Mouse (Mus musculus) urinary bladder, adult 2 months (tissue): ENCODE data around the gene Uaca. TPM values are rescaled to one million over a fixed set of nuclear protein-coding genes. Genes with fewer than 3 reads are reported as not detected.
A peak's percentile ranks its signal among the peaks of the same experiment; 100 is the strongest.

Source experiments
- DNase-seq: peaks from one replicate; pipeline ENCODE4 v3.0.0; 2022; ENCODE audit warnings: low spot score
- polyA plus RNA-seq: library from polyadenylated mRNA; depleted of rRNA; stranded (reverse); fragments of >200 nt; gene quantifications from 2 replicates; pipeline ENCODE4 v1.2.3, GENCODE M21; 2012; rRNA removed

Gene Uaca
- 18.1 and 25.9 TPM in 2 replicates for polyA plus RNA-seq

GRCm38 (mm10) chr9:60794210-60794840 lies at the start of gene Uaca:
Gene Uaca, plus strand, starts transcription at chr9:60794542.
- DNase-seq: peak; percentile 82

DNA sequence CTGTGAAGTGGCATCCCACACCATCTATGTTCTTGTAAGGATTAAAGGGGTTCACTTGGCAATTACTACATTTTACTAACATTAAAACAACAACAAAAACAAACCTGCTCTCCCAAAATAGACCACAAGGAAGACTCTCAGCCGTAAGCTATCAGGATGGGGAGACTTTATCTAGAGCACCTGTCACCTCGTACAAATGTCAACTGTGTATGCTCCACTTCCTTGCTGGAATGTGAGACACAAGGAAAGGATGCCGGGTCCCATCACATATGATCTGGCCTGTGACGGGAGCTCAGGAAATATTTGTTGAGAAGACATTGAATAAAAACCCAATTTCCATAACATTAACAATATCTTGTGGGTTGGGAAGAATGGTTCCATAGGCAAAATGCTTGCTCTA lies 49.4 kb upstream of the Uaca start:
- no peak for DNase-seq

GRCm38 (mm10) chr9:60746561-60746960 lies 47.8 kb upstream of the Uaca start:
- no peak for DNase-seq

DNA sequence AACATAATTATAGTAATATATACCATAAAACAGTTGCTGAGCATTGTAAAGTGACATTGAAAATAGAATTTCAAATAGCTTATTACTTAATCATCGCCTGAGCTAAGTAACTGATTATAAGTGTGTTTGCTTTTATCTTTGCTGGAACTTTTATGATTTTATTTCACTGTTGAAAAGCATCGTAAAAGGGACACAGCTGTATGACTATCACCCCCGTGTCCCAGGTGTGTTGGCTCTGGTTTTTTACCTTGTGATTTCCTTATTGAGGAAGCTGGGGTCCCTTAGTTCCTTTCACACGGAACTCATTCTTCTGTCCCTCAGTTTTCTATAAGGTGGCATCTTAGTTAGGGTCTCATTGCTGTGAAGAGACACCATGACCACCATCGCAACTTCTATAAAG lies 46.7 kb upstream of the Uaca start:
- DNase-seq: no peak

DNA sequence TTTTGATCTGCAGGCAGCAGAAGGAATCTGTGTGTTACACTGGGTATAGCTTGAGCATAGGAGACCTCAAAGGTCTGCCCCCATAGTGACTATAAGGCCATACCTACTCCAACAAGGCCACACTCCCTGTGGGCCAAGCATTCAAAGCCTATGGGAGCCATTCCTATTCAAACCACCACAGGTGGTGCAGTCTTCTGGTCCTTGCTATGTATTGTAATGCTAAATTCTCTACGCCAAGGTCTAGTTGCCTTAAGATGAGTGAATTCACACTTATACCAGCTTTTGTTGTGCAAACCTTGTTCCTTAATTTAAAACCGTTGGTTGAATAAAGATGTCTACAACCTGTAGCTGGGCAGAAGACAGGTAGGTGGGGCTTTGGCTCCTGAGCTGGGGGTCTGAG lies 46.2 kb upstream of the Uaca start:
- DNase-seq: no peak

DNA sequence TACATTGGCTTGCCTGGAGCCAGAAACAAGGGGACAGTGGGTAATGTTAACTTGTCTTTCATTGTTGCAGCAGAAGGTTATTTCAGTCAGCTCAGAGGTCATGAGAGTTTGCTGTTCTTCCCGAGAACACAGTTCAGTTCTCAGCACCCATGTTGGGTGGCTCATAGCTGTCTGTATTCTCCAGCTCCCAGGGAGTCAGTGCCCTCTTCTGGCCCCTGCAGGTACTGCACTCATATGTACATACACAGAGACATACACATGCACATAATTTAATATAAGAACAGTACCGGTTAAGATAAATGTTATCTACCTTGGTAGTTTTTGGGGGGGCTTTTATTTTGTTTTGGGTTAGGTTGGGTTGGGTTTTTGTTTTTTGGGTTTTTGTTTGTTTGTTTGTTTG lies 45.2 kb upstream of the Uaca start:
- no peak for DNase-seq

GRCm38 (mm10) chr9:60751098-60751497 lies 43.2 kb upstream of the Uaca start:
- no peak for DNase-seq

DNA sequence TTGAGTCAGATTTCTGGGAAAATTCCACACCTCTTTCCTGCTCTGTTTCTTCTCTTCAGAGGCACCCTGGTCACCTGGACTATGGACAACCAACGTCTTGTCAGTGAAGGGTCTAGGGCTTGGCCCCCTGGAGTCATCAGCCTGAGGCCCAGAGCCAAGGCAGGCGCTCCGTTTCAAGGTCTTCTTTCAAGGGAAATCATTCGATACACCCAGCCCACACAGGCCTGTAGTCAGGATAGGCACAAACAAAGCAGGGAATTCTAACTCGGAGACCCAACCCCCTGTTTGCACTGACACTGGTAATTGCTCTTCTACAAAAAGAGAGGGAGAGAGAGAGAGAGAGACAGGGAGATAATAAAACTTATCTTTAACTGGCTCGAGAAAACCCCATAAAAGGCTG lies 42.4 kb upstream of the Uaca start:
- no peak for DNase-seq

DNA sequence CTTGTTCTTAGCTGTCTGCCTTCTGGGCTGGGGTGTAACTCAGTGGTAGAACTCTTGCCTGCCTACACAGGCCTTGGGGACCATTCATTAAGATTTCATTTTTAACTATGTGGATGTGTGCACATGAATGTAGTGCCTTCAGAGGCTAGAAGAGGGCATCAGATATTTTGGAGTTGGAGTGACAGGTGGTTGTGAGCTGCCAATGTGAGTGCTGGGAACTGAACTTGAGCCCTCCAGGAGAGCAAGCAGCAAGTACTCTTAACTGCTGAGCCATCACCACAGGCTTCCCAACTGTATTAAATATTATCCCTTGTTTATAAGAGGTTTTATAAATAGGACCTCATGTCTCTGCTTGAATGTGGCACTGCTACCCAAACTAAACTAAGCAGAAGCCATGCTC lies 41.7 kb upstream of the Uaca start:
- no peak for DNase-seq

DNA sequence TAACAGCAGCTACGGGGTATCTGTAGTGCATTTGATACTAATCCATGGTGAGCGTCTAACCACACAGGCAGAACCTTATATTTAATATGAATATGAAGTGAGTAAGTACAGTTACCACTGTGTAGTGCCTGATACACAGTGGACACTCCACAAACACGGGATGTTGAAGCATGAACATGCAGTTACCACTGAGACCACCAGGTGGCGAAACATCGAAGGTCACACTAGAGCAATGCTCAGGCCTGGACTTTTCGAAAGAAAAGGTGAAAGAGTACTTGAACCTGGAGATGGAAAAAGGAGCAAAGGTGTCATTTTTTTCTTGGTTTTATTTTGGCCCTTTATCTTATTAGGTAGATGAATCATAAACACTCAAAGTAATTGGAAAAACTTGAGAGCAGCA lies 38.1 kb upstream of the Uaca start:
- peak; percentile 40 for DNase-seq

DNA sequence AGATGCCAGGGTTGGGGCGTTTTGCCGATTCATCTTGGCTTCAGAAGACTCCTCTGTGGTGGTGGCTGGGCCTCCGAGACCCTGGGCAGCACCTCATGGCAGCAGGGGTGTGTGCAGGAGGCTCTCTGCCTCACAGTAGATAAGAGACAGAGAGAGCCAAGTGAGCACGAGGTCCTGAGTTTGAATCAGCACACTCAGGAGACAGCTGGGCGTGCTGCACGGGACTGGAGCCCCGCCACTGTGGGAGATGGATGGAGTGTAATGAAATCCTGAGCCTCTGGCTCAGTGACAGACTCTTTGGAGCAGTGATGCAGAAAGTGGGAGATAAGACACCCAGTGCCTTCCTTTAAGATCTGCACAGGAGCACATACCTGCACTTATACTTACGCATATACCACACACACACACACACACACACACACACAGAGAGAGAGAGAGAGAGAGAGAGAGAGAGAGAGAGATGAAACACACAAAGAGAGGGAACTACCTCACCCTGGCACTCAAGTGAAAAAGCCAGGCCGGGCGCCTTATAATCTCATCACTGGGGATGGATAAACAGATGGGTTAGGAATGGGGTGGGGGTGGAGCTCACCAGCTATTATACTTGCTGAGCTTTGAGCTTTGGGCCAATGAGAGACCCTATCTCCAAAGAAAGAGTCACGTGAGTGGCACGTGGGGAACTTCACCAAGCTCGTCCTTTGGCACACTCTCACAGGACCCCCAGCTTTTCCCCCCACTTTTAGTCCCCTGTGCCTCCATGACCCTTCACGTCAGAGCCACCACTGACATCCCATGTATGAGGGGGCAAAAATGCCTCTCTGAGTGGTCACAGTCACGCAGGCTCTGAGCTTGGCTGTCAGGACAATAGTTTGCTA lies 37.2 kb upstream of the Uaca start:
- DNase-seq: no peak

- no peak for DNase-seq
Measured at GRCm38 (mm10) chr9:60757817-60758216, 36.5 kb upstream of the Uaca start.

DNA sequence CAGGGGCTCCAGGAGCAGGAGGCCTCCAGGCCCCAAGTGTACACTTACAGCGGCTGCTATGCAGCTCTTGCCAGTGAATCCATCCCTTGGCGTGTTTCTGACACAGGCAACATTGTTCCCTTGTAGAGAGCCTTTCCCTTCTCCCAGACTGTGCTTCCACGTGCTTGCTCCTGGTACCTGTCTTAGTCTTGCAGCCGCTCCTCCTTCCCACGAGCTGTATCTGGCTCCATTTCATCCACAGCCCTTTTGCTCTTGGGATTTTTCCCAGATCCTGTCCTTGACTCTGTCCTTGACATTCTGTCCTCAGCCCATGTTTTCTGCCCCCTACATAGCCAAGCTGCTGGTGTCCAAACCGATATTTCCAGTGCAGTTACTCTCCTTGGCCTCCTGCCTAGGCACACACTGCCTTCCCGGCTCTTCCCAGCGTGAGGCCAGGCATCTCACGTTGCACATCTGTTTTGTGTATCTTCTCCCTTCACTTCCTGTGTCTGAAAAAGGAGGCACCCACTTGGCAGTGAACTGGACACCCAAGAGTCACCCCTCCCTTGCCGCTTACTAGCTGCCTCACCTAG lies 34.8 kb upstream of the Uaca start:
- DNase-seq: no peak

GRCm38 (mm10) chr9:60765181-60765580 lies 29.2 kb upstream of the Uaca start:
- DNase-seq: no peak

GRCm38 (mm10) chr9:60768393-60768792 lies 25.9 kb upstream of the Uaca start:
- no peak for DNase-seq

DNA sequence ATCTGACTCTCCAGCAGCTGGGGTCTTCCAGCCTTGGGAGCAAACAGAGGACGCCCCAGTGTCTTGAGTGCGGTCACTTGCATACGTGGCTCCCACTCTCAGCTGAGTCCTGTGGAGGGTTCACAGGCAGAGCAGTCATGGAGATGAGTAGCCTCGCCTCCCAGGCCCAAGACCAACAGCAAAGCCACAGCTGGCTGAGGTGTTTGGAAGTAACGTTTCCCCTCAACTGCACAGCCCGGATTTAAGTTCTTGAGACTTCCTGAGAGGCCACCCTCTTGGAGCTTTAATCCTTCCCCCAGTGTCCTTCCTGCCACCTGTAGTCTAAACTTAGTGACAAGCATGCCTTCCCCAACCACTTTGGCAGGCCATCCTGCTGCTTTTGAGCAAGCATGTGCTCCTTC lies 24.6 kb upstream of the Uaca start:
- no peak for DNase-seq

DNA sequence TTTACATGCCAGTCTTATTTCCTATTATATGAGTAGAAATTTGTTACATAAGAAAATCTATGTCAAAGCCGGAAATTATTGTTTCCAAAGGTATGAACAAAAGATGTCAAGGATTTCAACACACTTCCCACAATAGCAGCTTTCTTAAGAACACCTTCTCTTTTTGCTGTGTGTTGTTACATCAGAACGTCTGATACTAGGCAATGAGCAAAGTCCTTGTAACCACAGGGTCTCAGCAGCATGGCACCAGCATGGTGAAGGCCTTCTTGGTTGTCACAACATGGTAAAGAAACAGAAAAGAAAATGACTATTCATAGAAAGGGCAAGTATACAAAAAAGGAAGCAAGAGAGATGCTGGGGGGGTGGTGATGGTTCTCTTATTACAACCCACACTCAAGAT lies 20.6 kb upstream of the Uaca start:
- DNase-seq: no peak

DNA sequence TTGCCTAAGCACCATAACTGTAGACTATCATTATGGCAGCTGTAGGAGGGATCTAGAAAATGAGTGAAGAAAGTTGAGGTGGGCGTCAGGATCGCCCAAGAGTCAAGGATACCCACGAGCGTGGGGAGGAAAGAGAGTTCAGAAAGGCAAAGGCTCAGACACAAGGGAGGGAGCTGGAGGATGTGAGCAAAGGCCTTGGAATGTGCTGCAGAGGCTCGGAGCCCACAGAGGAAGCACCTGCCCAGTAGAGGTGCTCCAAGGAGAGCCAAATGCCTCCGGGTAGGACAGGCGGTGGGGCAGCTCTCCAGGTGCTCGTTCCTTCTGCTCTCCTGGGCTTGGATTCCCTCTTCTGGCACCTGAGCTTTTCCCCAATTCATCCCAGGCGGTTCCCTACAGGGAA lies 17.4 kb upstream of the Uaca start:
- DNase-seq: no peak

- DNase-seq: no peak
Measured at GRCm38 (mm10) chr9:60782057-60782789, 12.1 kb upstream of the Uaca start.

- DNase-seq: no peak
Measured at GRCm38 (mm10) chr9:60785069-60785468, 9.3 kb upstream of the Uaca start.

GRCm38 (mm10) chr9:60787517-60788110 lies 6.7 kb upstream of the Uaca start:
- DNase-seq: no peak

GRCm38 (mm10) chr9:60790282-60790681 lies 4.1 kb upstream of the Uaca start:
- DNase-seq: no peak
